Mouse (Mus musculus) monocyte, adult 5-6 weeks (primary cell): ENCODE results near the gene Pigg. TPM values are rescaled to one million over a fixed set of nuclear protein-coding genes. Genes with fewer than 3 reads are reported as not detected.

Source experiments
- ATAC-seq: fragments of 153-309, 156-312 bp; replicated peaks from 2 replicates; pipeline ENCODE4 v1.8.0; 2017; ENCODE audit warnings: mild to moderate bottlenecking; ENCODE audit not compliant: low TSS enrichment, insufficient number of reproducible peaks, severe bottlenecking, poor library complexity, low FRiP score
- total RNA-seq: library from RNA; stranded (forward); fragments of 200-1000, 200-491, 200-594 nt; gene quantifications from 3 replicates; pipeline ENCODE4 v1.2.3, GENCODE M21; 2017

Gene Pigg
- total RNA-seq, 1 experiment from 2014 or later: 5.5 TPM

DNA sequence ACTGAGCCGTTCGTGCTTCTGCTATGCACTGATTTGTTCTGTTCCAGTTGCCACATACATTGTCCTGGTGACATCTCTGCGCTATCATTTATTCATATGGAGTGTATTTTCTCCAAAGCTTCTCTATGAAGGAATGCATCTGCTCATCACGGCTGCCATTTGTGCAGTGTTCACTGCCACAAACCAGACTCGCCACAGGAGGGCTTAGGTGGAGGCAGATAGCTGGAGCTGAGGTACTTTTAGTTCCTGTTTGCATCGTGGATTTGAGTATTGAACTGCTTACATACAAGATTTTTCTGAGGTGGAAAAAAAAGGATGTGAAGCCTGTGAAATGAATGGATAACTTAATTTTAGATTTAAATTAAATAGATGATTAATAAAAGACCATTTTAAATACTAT is 35.4 kb downstream of the Pigg start:
- no peak for ATAC-seq

DNA sequence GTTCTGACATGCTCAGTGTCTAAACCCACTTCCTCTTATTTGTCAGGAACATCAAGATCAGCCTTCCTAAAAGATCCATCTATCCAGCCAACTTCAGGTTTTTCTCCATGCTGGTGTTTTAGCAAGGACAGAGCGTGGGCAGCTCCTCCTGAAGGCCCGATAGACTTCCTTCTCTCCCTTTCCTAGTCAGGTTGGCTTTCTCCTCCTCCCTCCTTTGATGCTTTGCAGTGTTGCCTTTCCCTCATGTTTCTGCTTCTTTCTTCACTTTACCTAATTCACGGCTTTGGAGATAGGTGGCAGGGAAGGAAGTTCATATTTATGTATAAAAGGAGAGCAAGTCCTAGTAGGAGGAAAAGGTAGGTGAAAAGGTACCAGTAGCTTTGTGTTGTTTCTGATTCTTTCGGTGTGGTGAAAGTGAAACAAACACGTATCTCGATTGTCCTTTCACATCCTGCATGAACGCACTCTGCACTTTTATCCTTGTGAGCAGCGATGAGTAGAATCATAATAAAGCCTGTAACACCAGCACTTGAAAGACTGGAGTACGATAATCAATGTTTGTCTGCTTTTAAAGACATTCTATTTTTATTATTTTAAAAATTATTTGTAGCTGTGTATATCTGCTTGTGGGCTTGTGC is 37.2 kb downstream of the Pigg start:
- ATAC-seq: no peak

DNA sequence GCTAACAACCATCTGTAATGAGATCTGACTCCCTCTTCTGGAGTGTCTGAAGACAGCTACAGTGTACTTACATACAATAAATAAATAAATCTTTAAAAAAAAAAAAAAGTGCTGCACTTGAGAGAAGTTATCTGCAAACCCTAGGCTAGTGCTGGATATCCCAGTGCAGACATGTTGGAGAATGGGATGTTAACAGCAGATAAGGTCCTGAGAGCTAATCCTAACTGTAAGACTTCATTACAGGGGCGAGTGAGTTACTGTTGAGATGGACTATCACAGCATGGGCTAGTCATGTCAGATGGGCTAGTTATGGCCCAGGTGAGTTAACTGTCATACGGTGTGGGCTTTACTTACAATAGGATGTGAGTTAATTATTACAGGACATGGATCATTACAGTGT is 41.6 kb downstream of the Pigg start:
- ATAC-seq: no peak

DNA sequence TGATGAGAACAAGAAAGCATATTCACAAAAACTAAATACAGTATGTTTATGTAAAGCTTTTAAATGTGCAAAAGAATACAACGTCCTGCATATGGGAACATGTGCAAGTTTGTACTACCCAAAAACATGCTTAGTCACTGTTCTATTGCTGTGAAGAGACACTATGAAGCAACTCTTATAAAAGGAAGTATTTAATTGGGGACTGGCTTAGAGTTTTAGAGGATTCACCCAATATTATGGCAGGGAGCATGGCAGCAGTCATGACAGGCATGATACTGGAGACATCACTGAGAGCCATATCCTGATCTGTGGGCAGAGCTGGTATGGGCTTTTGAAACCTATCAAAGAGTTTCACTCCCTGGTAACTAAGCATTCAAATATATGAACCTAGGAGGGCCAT is 45.5 kb downstream of the Pigg start:
- no peak for ATAC-seq

DNA sequence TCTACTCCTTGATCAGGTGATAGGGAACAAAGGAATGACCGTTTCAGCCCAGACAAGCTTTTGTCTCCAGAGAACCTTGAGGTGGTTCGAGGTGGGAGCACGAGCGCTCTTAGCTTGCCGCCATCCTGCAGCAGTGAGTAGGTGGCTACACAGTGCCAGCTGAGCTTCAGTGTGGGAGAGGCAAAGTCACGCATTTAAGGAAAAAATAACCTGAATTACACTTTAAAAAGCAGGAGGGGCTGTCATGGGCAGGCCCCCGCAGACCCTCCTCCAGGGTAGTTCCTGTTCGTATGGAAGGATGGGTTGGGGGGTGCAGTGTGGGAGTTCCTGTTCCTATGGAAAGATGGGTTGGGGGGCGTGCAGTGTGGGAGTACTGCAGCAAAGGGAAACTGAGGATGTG is 47.1 kb downstream of the Pigg start:
- ATAC-seq: no peak

DNA sequence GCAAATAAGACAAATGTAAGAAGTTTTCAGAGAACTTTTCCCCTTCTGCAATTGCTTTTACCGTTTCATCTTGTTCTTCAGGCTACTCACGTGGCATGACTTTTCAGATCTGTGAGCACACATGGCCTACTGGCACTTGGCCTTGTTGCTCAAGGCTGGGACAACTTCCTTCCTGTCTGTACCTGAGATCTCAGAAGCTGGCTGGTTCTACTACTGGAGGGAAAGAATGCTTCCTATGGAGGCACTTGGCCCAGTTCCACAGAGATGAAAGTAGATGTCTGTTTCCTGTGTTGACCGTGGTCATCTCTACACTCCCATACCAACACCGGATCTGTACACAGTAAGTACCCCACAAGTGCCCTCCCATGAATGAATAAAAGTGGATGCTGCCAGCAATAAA is 47.8 kb downstream of the Pigg start:
- no peak for ATAC-seq

DNA sequence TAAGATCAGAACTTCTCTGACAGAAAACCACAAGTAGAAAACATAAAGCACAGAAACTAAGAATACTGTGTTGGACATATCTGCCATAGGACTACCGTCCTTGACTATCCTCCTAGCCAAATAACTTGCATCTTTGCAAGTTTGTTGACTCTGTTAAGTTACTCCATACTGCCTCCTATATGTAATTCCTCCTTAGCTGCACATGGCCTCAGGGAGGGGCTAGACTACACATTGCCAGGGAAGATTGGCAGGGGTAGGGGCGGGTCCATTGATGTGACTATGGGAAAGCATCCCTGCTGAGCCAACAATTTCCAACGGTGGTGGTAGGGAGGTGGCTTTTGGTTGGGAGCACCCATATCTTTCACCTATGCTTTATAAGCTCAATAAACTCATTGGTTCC is 49.9 kb downstream of the Pigg start:
- no peak for ATAC-seq

DNA sequence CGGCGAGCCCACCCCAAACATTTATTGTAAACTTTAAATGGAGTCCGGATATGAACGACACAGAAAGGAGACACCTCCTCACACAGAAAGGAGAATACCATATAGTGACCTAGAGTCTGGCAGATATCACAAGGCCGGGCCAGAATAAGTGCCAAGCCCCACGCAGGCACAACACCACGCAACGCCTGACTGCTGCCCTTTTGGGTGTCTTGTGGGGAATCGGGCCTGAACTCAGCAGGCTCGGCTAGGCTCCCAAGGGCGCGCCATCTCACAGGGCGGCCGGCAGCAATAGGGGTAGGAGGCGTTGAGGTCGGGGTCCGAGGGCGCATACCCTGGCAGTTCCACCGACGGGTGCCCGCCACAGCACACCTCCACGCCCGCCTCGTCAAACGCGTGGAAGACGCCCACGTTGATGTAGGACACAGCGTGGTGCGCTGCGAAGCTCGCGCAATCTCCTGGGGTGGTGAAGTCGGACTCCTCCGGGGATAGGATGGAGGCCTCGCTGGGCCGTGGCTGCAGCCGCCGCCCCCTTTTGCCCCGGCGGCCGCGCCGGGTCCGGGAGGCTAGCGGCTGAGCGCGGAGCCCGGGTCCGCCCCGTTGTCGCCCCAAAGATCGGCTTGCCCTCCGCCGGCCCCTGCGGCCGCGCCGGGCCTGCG is 54.0 kb downstream of the Pigg start:
- no peak for ATAC-seq

DNA sequence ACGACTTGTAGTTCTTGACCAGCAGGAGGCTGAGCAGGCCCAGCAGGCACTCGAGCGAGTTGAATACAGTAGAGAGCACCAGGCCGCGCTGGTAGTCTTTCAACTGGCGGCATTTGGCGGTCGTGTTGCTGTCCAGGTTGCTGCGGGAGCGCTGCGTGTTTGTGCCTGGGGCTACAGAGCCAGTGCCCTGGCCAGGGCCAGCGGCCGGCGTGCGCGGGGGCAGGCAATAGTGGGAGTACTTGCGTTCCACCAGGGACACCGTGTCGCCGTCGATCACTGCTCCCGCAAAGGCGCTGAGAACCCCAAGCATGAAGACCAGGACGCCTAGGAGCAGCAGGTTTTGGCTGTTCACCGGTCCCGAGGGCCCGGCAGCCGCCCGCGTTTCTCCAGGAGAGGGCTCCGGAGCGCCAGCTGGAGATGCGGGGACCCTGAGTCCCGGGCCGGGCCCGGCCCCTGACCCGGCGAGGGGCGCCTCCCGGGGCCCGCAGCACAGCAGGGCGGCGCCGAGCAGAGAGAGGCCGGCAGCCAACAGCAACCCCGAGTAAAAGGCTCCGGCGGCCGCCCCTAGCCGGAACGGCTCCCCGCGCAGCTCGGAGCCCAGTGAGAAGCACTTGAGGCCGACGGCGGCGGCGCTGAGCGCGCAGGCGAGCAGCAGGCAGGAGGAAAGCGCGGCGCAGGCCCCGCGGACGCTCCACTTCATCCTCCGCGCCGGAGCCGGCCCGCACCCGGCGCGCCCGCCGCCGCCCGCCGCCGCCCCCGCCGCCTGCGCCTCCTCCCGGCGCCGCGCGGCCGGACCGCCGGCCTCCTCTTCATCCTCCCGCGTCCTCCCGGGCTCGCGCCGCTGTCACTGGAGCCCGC is 54.8 kb downstream of the Pigg start:
- ATAC-seq: no peak

DNA sequence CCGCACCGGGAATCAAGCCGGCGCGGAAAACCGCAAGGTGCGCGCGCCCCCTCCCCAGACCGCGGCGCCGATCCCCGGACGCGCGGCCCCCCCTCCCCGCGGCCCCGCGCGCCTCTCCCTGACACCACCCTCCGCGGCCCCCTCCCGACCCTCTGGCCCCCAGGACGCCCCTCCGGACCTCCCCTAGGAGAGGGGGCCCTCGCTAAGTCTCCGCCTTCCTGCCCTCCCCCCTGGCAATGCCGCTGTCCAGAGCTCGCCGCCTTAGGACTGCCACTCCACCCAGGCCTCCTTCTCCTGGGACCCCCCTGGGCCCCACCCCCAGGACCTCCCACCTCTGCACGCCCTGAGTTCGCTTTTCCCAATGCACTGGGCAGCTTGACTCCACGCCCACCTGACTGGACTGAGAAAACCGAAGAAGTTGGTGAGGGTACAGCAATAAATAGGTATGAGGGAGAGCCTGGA is 55.5 kb downstream of the Pigg start, which contains the start of gene Gm42517:
Gene Gm42517, minus strand, starts transcription at position 52 of the 462 bp plus-strand sequence.
- ATAC-seq: no peak

DNA sequence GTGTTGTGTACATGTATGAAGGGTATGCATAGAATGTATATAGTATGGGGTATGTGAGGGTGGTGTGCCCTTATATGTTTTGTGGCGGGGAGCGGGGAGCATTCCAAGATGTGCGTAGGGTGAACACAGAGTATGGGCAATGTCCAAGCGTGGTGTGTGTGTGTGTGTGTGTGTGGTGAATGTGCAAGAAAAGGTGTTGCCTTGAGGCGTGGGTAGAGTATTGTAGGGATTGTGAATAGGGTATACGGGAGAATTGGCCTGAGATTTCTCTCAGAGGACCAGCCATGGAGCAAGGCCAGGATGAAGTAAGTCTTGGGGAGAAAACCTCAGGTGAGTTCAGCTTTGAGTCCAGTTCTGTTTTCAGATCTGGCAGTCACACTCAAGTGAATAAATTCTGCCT is 56.0 kb downstream of the Pigg start:
- ATAC-seq: no peak

DNA sequence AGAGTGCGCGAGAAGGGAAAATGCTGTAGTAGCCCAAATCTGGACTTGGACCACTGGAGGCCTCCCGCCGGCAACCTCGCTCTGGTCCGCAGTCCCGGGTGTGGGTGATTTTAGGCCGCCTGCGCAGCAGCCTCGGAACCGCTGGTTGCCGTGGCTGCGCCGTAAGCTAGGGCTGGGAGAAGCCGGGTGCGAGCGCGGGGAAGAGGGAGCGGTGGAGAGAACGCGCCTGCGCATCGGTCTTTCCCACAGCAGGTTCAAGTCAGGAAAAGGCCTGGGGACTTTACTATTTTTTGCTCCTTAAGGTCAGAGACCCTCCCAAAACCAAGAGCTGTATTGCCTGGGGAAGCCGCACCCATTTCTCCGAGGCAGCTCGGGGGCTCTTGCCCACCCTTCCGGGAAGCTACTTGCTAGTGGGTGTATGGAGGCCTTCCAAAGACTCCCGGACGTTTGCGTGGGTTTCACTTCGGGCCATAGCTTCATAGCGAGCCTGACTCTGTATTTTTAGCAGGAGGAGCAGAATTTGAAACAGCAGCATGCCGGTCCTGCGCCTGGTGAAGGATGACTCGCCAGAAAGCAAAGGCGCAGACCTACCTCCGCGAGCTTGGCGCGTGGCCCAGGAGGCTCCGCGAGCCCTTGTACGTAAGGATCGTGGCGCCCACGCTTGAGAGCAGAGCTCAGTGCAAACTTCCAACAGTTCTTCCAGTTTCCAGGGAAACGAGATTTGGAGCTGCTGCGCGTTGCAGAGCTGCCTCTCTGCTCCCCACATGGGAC is 56.6 kb downstream of the Pigg start:
- no peak for ATAC-seq

GRCm38 (mm10) chr5:108369964-108370363 is 57.6 kb downstream of the Pigg start:
- no peak for ATAC-seq

GRCm38 (mm10) chr5:108374079-108374478 is 61.7 kb downstream of the Pigg start:
- no peak for ATAC-seq

DNA sequence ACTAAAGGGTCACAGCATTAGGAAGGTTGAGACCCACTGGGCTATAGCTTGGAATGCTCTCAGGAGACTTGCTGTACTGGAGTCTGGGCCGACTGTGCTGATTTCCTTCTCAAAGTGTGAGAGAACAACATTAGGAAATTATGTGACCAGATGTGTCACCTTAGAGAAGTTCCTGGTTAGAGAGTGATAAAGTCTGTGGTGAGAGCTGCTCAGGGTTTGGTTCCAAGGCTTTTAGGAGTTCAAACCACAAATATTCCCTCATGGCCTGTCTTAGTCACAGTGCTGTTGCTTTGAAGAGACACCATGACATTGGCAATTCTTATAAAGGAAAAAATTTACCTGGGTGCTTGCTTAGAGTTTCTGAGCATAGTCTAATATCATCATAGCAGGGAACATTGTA is 63.6 kb downstream of the Pigg start:
- ATAC-seq: no peak

- ATAC-seq: no peak
These were observed 65.9 kb downstream of the Pigg start for GRCm38 (mm10) chr5:108378346-108378745.

- ATAC-seq: no peak
These were observed 73.2 kb downstream of the Pigg start for GRCm38 (mm10) chr5:108385632-108386031.

GRCm38 (mm10) chr5:108386449-108386848 is 74.0 kb downstream of the Pigg start:
- ATAC-seq: no peak

- no peak for ATAC-seq
These were observed 75.8 kb downstream of the Pigg start, which contains the start of gene Pde6b for GRCm38 (mm10) chr5:108388201-108388600. Gene Pde6b, plus strand, starts transcription at chr5:108388391.
